Mouse (Mus musculus): ENCODE measurements around the gene Klhl10. TPM values are rescaled to one million over a fixed set of nuclear protein-coding genes. Genes with fewer than 3 reads are reported as not detected.
A peak's percentile ranks its signal among the peaks of the same experiment; 100 is the strongest.

Gene Klhl10
- polyA plus RNA-seq, 1 experiment: 0.27 TPM

DNA sequence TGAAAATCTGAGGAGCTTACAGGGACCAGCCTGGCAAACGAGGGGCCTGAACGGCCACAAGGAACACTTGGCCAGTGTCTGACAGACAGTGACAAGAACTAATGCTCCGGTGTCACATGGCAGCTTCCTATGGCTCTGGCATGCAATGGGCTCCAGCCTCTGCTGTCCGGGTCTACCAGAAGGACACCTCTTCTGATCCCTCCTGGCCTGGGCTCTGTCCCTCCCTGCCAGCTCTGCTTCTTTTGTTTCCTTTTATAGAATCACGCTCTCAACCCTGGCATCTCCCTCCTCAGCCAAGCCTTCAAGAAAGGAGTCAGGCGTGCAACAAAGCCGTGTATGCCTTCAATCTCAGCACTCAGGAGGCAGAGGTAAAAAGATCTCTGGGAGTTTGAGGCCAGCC, 11.7 kb upstream of the Klhl10 start:
- H3K27me3 ChIP-seq (ENCODE audit: control insufficient read depth, insufficient read depth, low read length): no peaks in the 10 kb centered on the region
- H3K4me3 ChIP-seq (ENCODE audit: extremely low read depth, insufficient read depth, insufficient read length): no peak overlapping the region
- TF ChIP-seq POLR2A (IDR thresholded peaks at IDR 0.05; ENCODE audit: low read depth, low read length) (no peak), CTCF (IDR thresholded peaks at IDR 0.05; ENCODE audit: extremely low read depth, insufficient read depth, insufficient read length, insufficient replicate concordance) (no peak)
- WGBS: 93% methylated on average over 7 of the region's 7 CpGs
- no peak overlapping the region for H3K27ac ChIP-seq (ENCODE audit: insufficient read depth, low read length)
- no peaks in the 10 kb centered on the region for H3K4me1 ChIP-seq (ENCODE audit: control insufficient read depth, insufficient read depth, insufficient read length)
- H3K36me3 ChIP-seq (ENCODE audit: control insufficient read depth, insufficient read depth, low read length): peaks cover 7% of the 10 kb centered on the region; the same call in 1 of the 2 replicates
- DNase-seq (ENCODE audit: low read depth in 1 of 2, low spot score in 2 of 2): no peak

DNA sequence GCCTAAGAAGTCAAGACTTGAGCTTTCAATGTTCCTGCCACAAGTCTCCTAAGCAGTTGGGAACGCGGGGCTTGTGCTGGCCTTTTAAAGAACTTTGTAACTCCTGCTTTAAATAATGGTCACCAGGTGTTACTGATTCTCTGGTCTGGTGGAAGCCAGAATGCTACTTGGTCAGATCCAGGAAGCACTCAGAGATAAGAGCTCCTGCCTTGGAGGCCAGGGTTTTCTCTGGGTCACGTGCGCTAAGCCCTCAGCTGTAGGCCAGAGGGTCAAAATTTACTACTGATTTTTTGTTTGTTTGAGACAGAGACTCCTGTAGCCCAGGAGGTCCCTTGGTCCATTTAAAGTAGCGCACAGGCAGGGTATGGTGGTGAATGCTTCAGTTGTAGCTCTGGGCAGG, 9.7 kb upstream of the Klhl10 start:
- DNase-seq (ENCODE audit: low read depth in 1 of 2, low spot score in 2 of 2): no peak
- Histone ChIP-seq H3K36me3 (ENCODE audit: control insufficient read depth, insufficient read depth, low read length) (peaks cover 15% of the 10 kb centered on the region), H3K4me3 (ENCODE audit: extremely low read depth, insufficient read depth, insufficient read length) (no peak overlapping the region), H3K27ac (ENCODE audit: insufficient read depth, low read length) (no peak overlapping the region), H3K4me1 (ENCODE audit: control insufficient read depth, insufficient read depth, insufficient read length) (no peaks in the 10 kb centered on the region), H3K27me3 (ENCODE audit: control insufficient read depth, insufficient read depth, low read length) (no peaks in the 10 kb centered on the region)
- 91% methylated on average over 5 of the region's 5 CpGs for WGBS
- TF ChIP-seq POLR2A (IDR thresholded peaks at IDR 0.05; ENCODE audit: low read depth, low read length) (no peak), CTCF (IDR thresholded peaks at IDR 0.05; ENCODE audit: extremely low read depth, insufficient read depth, insufficient read length, insufficient replicate concordance) (no peak)

DNA sequence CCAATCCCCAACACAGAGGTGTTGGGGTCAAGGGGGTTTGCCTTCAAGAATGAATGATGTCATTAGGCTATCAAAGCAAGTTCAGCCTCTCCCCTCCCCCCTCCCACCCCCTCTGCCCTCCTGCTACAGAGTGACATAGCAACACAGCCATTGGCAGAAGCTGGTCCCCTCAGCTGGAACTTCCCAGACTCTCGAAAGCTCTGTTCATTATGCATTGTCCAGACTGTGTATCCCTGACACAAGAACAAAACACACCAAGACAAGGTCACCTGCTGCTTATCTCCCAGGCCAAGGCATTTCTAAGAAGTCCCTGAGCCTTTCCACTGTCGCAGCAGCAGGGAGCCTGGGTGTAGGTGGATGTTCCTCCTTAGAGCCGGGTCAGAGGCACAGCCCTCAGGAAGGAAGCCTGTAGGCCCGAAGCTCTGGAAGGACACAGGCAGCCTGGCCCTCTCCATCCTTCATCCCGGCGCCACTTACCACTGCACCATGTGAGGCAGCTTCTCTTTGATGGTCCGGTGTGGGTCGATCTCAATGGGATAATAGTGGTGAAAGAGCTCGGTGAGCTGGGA, 6.0 kb upstream of the Klhl10 start:
- no peak for TF ChIP-seq CTCF (IDR thresholded peaks at IDR 0.05; ENCODE audit: extremely low read depth, insufficient read depth, insufficient read length, insufficient replicate concordance)
- no peak for TF ChIP-seq POLR2A (IDR thresholded peaks at IDR 0.05; ENCODE audit: low read depth, low read length)
- WGBS: 86% methylated on average over 9 of the region's 9 CpGs
- no peak for DNase-seq (ENCODE audit: low read depth in 1 of 2, low spot score in 2 of 2)
- Histone ChIP-seq H3K27ac (ENCODE audit: insufficient read depth, low read length) (no peak overlapping the region), H3K4me1 (ENCODE audit: control insufficient read depth, insufficient read depth, insufficient read length) (peaks cover 2% of the 10 kb centered on the region; the same call in 1 of the 2 replicates), H3K4me3 (ENCODE audit: extremely low read depth, insufficient read depth, insufficient read length) (no peak overlapping the region), H3K36me3 (ENCODE audit: control insufficient read depth, insufficient read depth, low read length) (peaks cover 9% of the 10 kb centered on the region), H3K27me3 (ENCODE audit: control insufficient read depth, insufficient read depth, low read length) (no peaks in the 10 kb centered on the region)

DNA sequence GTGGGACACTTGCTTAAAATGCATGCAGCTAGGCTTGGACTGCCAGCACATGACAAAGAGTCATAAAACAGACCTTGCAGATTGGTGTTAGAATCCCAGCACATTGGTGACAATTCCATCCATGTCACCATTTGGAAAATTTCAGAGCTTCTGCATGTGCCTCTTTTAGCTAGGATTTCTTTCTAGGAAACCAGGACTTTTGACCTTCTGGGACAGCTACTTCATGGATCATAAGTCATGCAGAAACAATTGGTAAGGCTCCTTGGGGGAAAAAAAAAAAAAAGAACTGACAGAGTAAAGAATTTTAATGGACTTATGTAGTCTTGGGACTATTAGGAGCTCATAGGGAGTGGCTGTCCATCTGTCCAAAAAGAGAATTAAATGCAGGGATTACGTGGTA, 3.8 kb upstream of the Klhl10 start:
- no peak for TF ChIP-seq POLR2A (IDR thresholded peaks at IDR 0.05; ENCODE audit: low read depth, low read length)
- no peak for TF ChIP-seq CTCF (IDR thresholded peaks at IDR 0.05; ENCODE audit: extremely low read depth, insufficient read depth, insufficient read length, insufficient replicate concordance)
- no peaks in the 10 kb centered on the region for H3K27me3 ChIP-seq (ENCODE audit: control insufficient read depth, insufficient read depth, low read length)
- H3K27ac ChIP-seq (ENCODE audit: insufficient read depth, low read length): no peak overlapping the region
- DNase-seq (ENCODE audit: low read depth in 1 of 2, low spot score in 2 of 2): no peak
- peaks cover 9% of the 10 kb centered on the region for H3K36me3 ChIP-seq (ENCODE audit: control insufficient read depth, insufficient read depth, low read length)
- H3K4me3 ChIP-seq (ENCODE audit: extremely low read depth, insufficient read depth, insufficient read length): no peak overlapping the region
- 87% methylated on average over 1 of the region's 1 CpGs for WGBS
- peaks cover 6% of the 10 kb centered on the region for H3K4me1 ChIP-seq (ENCODE audit: control insufficient read depth, insufficient read depth, insufficient read length)

DNA sequence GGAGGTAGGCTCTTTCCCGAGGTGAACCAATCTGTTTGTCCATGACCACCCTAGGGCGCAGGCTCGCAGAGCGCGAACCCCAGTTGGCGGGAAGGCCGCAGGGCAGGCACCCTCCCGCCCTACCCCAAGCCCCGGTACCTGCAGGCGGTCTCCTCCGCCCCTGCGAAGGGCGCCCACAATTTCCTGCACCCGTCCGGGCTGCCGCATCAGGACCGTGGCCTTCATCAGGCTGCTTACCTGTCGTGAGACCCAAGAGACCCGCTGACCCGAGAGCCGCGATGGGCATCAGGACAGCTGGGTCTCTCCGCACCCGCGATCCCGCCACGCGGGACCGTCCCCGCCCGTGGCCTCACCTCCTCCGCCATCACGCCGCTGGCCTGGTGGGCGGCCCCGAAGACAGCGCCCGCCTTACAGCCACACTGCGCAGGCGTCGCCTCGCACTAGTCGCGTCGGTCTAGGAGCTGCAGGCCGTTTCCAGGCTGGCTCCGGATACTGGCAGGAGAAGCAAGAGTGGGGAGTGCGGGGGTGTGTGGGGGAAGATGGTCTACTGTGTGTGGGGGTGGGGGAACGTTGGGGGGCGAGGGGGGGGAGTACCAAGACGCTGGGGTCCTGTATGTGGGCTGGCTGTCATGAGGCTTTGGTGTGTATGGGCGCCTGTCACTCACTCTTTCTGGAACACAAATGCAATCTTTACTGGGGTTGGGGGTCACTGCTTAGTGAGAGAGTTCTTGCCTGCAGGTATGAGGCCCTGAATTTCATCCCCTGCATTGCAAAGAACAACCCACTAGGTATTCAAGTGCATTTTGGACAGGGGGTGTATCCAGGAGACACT, 810 bp upstream of the Klhl10 start:
- DNase-seq (ENCODE audit: low read depth in 1 of 2, low spot score in 2 of 2): peak; percentile 53 to 83
- Histone ChIP-seq H3K36me3 (ENCODE audit: control insufficient read depth, insufficient read depth, low read length) (peaks cover 3% of the 10 kb centered on the region), H3K27ac (ENCODE audit: insufficient read depth, low read length) (peak overlapping the region; percentile 80), H3K4me1 (ENCODE audit: control insufficient read depth, insufficient read depth, insufficient read length) (peaks cover 6% of the 10 kb centered on the region), H3K4me3 (ENCODE audit: extremely low read depth, insufficient read depth, insufficient read length) (peak overlapping the region; percentile 77), H3K27me3 (ENCODE audit: control insufficient read depth, insufficient read depth, low read length) (no peaks in the 10 kb centered on the region)
- WGBS: 1% methylated on average over 49 of the region's 52 CpGs
- TF ChIP-seq POLR2A (IDR thresholded peaks at IDR 0.05; ENCODE audit: low read depth, low read length) (peak; percentile 96), CTCF (IDR thresholded peaks at IDR 0.05; ENCODE audit: extremely low read depth, insufficient read depth, insufficient read length, insufficient replicate concordance) (no peak)

DNA sequence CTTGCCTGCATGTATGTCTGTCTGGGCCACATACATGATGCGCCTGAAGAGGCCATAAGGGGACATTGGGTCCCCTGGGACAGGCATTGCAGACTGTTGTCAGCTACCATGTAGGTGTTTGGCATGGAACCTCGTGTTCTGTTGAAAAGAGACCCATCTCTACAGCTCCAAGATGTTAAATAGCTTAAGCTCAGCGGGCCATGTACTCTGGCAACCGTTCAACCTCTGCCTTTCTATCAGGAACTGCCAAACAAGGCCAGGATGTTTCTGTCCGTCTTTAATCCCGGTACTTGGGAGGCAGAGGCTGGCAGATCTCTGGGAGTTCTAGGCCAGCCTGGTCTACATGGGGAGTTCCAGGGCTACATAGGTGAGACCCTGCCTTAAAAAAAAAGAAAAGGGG, 908 bp downstream of the Klhl10 start:
- Histone ChIP-seq H3K27me3 (ENCODE audit: control insufficient read depth, insufficient read depth, low read length) (no peaks in the 10 kb centered on the region), H3K36me3 (ENCODE audit: control insufficient read depth, insufficient read depth, low read length) (no peaks in the 10 kb centered on the region), H3K4me1 (ENCODE audit: control insufficient read depth, insufficient read depth, insufficient read length) (peaks cover 6% of the 10 kb centered on the region), H3K4me3 (ENCODE audit: extremely low read depth, insufficient read depth, insufficient read length) (no peak overlapping the region), H3K27ac (ENCODE audit: insufficient read depth, low read length) (no peak overlapping the region)
- TF ChIP-seq POLR2A (IDR thresholded peaks at IDR 0.05; ENCODE audit: low read depth, low read length): no peak
- TF ChIP-seq CTCF (IDR thresholded peaks at IDR 0.05; ENCODE audit: extremely low read depth, insufficient read depth, insufficient read length, insufficient replicate concordance): no peak
- DNase-seq (ENCODE audit: low read depth in 1 of 2, low spot score in 2 of 2): no peak
- 85% methylated on average over 6 of the region's 6 CpGs for WGBS

DNA sequence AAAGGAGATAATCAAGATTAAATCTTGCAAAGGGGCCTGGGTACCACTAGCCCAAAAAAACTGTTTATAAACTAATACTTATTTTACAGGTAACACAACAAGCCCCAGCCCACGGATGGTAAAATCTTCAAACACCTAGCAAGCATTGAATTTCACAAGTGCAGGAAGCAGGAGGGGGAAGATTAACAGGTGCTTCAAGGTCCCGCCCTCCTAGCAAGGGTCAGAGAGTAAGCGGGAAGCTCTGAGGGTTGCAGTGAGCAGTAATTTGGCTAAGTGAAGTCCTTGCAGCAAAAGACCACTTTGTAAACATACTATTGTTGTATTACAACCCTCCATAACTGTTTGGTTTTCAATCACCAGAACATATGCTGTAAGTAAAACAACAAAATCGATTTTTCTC, 15.5 kb downstream of the Klhl10 start:
- H3K4me3 ChIP-seq (ENCODE audit: extremely low read depth, insufficient read depth, insufficient read length): no peak overlapping the region

More for the DNA sequence above, 15.5 kb downstream of the Klhl10 start:
- DNase-seq (ENCODE audit: low read depth in 1 of 2, low spot score in 2 of 2): no peak
- WGBS: 83% methylated on average over 4 of the region's 4 CpGs
- Histone ChIP-seq H3K4me1 (ENCODE audit: control insufficient read depth, insufficient read depth, insufficient read length) (no peaks in the 10 kb centered on the region; the same call in none of the 2 replicates), H3K27ac (ENCODE audit: insufficient read depth, low read length) (no peak overlapping the region), H3K27me3 (ENCODE audit: control insufficient read depth, insufficient read depth, low read length) (no peaks in the 10 kb centered on the region), H3K36me3 (ENCODE audit: control insufficient read depth, insufficient read depth, low read length) (peaks cover 7% of the 10 kb centered on the region; the same call in 1 of the 2 replicates)
- TF ChIP-seq POLR2A (IDR thresholded peaks at IDR 0.05; ENCODE audit: low read depth, low read length): no peak
- TF ChIP-seq CTCF (IDR thresholded peaks at IDR 0.05; ENCODE audit: extremely low read depth, insufficient read depth, insufficient read length, insufficient replicate concordance): no peak

Data from spleen, adult 2 months (tissue).